Mouse (Mus musculus) ovary, postnatal 14 days (tissue): ENCODE data around the gene Zbtb38.

Source experiments
- DNase-seq: peaks from one replicate; pipeline ENCODE4 v3.0.0; 2022; ENCODE audit warnings: low spot score

Gene Zbtb38

DNA sequence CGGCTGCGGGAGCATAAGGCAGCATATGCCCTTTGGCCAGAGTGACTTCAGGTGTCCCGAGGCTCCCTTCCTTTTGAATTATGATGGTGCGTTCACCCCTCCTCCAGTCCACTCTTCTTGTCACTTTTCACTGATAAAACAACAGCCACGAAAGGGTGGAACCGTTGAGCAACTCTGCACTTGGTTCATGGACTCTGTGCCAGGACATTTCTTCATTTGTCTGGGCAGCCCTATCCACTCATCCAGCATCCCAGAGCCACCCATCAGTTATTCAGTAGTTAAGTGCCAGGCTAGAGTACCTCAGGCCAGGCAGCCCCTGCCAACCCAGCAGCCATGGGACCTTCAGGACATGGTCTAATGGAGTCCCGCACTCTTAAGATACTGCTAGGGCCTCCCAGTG, 114.1 kb downstream of the Zbtb38 start:
- no peak for DNase-seq

DNA sequence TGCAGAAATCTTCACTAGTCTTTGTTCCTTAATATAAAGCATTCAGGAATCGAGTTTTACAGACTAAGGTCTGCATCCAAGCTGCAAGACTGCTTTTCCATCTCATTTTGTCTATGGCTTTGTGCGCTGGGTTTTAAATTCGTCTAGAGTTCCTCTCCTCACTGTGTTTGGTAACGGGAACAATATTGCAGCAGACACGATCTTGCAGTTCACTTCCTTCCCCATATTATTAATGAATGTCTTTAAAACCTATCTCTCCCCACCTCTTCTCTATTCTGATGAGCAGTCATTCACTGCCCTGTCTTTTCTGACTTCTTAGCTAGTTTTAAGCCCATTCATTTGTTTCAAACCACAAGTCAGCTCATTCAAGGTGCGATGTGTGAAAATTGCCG, 115.5 kb downstream of the Zbtb38 start:
- DNase-seq: no peak

DNA sequence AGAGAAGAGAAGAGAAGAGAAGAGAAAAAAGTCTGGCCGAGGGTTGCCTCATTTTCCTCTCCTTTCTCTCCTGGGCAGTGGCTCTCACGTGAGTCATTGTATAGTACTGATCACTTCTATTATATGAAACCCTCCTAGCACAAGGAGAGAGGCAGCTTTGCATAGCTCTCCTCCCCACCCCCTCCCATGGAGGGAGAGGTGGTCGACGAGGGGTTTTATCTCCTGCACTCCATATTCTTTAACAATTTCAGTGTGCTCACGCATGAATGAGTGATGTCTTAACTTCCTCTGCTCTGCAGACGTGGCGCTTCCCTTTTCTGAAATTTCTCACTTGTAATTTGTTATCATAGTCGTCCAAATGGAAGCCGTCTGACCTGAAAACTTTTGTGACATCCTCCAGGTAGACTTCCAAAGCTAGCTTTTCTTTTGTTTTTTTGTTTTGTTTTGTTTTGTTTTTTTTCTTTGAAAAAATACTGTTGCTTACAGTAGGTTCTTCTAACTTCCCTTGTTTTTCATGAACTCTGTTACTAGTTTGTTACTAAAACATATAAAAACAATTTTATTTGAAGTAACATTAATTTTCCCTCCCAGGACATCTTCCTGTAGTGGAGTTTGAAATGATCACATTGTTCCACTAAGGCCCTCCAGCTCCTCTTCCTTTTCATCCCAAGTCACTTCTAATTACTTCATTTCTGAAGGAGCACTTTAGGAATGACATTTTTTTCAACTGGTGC, 116.0 kb downstream of the Zbtb38 start:
- DNase-seq: no peak

DNA sequence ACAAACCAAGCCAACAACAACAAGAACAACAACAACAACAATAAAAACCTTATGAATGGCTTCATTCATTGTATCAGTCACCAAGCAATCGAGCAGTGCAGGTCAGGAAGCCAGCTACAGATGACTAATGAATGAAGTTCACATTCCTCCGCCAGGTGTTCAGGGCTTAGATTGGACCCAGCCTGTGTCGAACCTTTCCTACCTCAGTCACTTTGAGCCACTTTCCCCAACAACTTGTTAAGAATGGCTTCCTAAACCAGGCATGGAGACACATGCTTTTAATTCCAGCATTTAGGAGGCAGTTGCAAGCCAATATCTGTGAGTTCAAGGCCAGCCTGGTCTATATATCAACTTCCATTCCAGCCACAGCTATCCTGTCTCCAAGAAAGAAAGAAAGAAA, 116.7 kb downstream of the Zbtb38 start:
- no peak for DNase-seq

DNA sequence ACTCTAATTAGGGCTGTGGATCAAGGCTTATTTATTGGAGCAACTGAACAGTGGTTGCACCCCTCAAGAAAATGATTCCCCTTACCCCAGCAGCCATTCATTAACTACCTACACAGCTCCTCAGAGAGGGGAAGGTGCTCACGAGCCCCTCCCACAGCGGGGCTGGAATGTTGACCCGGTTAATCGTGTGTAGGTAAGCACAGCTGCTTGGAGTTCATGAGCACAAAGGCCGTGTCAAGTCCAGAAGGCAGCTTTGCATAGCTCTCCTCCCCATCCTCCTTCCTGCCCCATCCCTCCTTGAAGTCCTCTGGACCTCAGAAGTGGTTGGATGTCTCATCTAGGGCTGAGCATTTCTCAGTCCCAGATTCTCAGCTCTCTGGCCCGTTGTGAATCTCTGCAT, 117.5 kb downstream of the Zbtb38 start:
- no peak for DNase-seq

DNA sequence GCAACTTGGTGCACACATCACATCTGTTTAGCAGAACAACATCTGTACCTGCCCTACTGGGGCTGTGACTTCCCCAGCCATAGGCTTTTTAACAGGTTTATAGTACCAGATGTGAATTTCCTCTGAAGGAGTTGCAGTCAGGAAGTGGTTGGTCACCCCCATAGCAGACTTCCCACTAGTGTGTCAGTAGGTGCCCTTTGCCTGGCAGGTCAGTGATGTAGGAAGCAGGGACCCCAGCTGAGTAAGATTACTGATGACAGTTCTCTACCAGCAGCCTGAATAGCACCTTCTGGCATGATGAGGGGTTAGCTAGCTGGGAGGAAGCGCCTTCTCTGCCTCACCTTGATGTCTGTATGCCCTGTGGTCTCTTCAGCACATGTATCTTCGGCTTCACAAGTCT, 118.9 kb downstream of the Zbtb38 start:
- DNase-seq: no peak
